Mouse (Mus musculus): ENCODE data around the gene Map3k14. TPM values are rescaled to one million over a fixed set of nuclear protein-coding genes. Genes with fewer than 3 reads are reported as not detected.
A peak's percentile ranks its signal among the peaks of the same experiment; 100 is the strongest.

The Map3k14 gene
- polyA plus RNA-seq, 1 experiment from 2014 or later: 3.3 TPM

GRCm38 (mm10) chr11:103285276-103285675 is 18.0 kb upstream of the Map3k14 start:
- H3K9ac ChIP-seq (ENCODE audit: low read depth, low read length): no peak overlapping the region
- H3K4me3 ChIP-seq (ENCODE audit: low read depth, low read length): no peak overlapping the region
- H3K4me1 ChIP-seq (replicated peaks; ENCODE audit: control insufficient read depth, insufficient read depth, low read length): no peaks in the 10 kb centered on the region
- H3K4me2 ChIP-seq (replicated peaks; ENCODE audit: low read depth, low read length): no peak overlapping the region
- no peaks in the 10 kb centered on the region for H3K27me3 ChIP-seq (ENCODE audit: control insufficient read depth, insufficient read depth, low read length)
- ATAC-seq (ENCODE audit: low FRiP score) (no peak), DNase-seq (ENCODE audit: low spot score) (no peak)
- H3K9me3 ChIP-seq (ENCODE audit: control insufficient read depth, low read length): no peaks in the 10 kb centered on the region
- H3K27ac ChIP-seq (ENCODE audit: low read depth, low read length): no peak overlapping the region
- no peaks in the 10 kb centered on the region for H3K36me3 ChIP-seq (ENCODE audit: control insufficient read depth, insufficient read depth, low read length)
- WGBS: 88% methylated on average over 10 of the region's 10 CpGs

DNA sequence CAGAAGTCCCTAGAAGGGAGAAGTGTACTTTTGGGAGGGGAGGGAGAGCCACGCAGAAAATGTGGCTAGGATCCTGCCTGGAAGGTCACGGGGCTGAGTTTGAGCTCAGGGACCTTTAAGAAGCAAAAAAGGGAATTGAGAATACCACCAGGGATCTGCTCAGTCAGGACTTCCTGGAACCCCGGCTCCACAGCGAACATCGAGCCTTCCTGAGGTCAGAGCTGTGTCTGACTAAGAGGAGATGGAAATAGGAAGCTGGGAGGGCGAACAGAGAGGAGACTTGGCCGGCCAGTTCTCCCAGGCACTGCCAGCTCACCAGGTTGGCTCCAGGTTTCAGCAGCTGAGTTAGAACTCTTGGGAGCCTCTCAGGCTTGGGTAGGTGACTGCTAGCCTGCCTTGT is 14.5 kb upstream of the Map3k14 start:
- H3K9me3 ChIP-seq (ENCODE audit: control insufficient read depth, low read length): no peaks in the 10 kb centered on the region
- H3K36me3 ChIP-seq (ENCODE audit: control insufficient read depth, insufficient read depth, low read length): no peaks in the 10 kb centered on the region
- H3K27ac ChIP-seq (ENCODE audit: low read depth, low read length): no peak overlapping the region
- ATAC-seq (ENCODE audit: low FRiP score) (no peak), DNase-seq (ENCODE audit: low spot score) (no peak)
- no peaks in the 10 kb centered on the region for H3K4me1 ChIP-seq (replicated peaks; ENCODE audit: control insufficient read depth, insufficient read depth, low read length)
- 76% methylated on average over 7 of the region's 7 CpGs for WGBS
- no peak overlapping the region for H3K4me2 ChIP-seq (replicated peaks; ENCODE audit: low read depth, low read length)
- no peak overlapping the region for H3K9ac ChIP-seq (ENCODE audit: low read depth, low read length)
- H3K4me3 ChIP-seq (ENCODE audit: low read depth, low read length): no peak overlapping the region
- no peaks in the 10 kb centered on the region for H3K27me3 ChIP-seq (ENCODE audit: control insufficient read depth, insufficient read depth, low read length)

- Histone ChIP-seq H3K27ac (ENCODE audit: low read depth, low read length) (no peak overlapping the region), H3K4me3 (ENCODE audit: low read depth, low read length) (no peak overlapping the region), H3K4me2 (replicated peaks; ENCODE audit: low read depth, low read length) (no peak overlapping the region), H3K4me1 (replicated peaks; ENCODE audit: control insufficient read depth, insufficient read depth, low read length) (no peaks in the 10 kb centered on the region), H3K9ac (ENCODE audit: low read depth, low read length) (no peak overlapping the region), H3K9me3 (ENCODE audit: control insufficient read depth, low read length) (no peaks in the 10 kb centered on the region), H3K36me3 (ENCODE audit: control insufficient read depth, insufficient read depth, low read length) (no peaks in the 10 kb centered on the region), H3K27me3 (ENCODE audit: control insufficient read depth, insufficient read depth, low read length) (no peaks in the 10 kb centered on the region)
- 90% methylated on average over 8 of the region's 8 CpGs for WGBS
- no peak for DNase-seq (ENCODE audit: low spot score)
- ATAC-seq (ENCODE audit: low FRiP score): no peak
Measured at GRCm38 (mm10) chr11:103276450-103276849, 9.2 kb upstream of the Map3k14 start.

- no peaks in the 10 kb centered on the region for H3K9me3 ChIP-seq (ENCODE audit: control insufficient read depth, low read length)
- H3K9ac ChIP-seq (ENCODE audit: low read depth, low read length): no peak overlapping the region
- H3K4me2 ChIP-seq (replicated peaks; ENCODE audit: low read depth, low read length): no peak overlapping the region
- H3K36me3 ChIP-seq (ENCODE audit: control insufficient read depth, insufficient read depth, low read length): no peaks in the 10 kb centered on the region
- 0 out of 2 replicates have a peak, but pooled peaks cover 1% of the 10 kb centered on the region for H3K4me1 ChIP-seq (replicated peaks; ENCODE audit: control insufficient read depth, insufficient read depth, low read length)
- DNase-seq (ENCODE audit: low spot score): no peak
- no peak for ATAC-seq (ENCODE audit: low FRiP score)
- no peaks in the 10 kb centered on the region for H3K27me3 ChIP-seq (ENCODE audit: control insufficient read depth, insufficient read depth, low read length)
- no peak overlapping the region for H3K4me3 ChIP-seq (ENCODE audit: low read depth, low read length)
- 79% methylated on average over 3 of the region's 3 CpGs for WGBS
- H3K27ac ChIP-seq (ENCODE audit: low read depth, low read length): no peak overlapping the region
Measured at GRCm38 (mm10) chr11:103272888-103273287, 5.6 kb upstream of the Map3k14 start.

GRCm38 (mm10) chr11:103271979-103272378 is 4.7 kb upstream of the Map3k14 start:
- H3K9ac ChIP-seq (ENCODE audit: low read depth, low read length): no peak overlapping the region
- no peak for ATAC-seq (ENCODE audit: low FRiP score)
- no peaks in the 10 kb centered on the region for H3K9me3 ChIP-seq (ENCODE audit: control insufficient read depth, low read length)
- H3K27ac ChIP-seq (ENCODE audit: low read depth, low read length): no peak overlapping the region
- H3K4me2 ChIP-seq (replicated peaks; ENCODE audit: low read depth, low read length): no peak overlapping the region
- no peaks in the 10 kb centered on the region for H3K27me3 ChIP-seq (ENCODE audit: control insufficient read depth, insufficient read depth, low read length)
- peak; percentile 43 for DNase-seq (ENCODE audit: low spot score)
- H3K36me3 ChIP-seq (ENCODE audit: control insufficient read depth, insufficient read depth, low read length): no peaks in the 10 kb centered on the region
- 0 out of 2 replicates have a peak, but pooled peaks cover 2% of the 10 kb centered on the region for H3K4me1 ChIP-seq (replicated peaks; ENCODE audit: control insufficient read depth, insufficient read depth, low read length)
- 76% methylated on average over 6 of the region's 6 CpGs for WGBS
- H3K4me3 ChIP-seq (ENCODE audit: low read depth, low read length): no peak overlapping the region

DNA sequence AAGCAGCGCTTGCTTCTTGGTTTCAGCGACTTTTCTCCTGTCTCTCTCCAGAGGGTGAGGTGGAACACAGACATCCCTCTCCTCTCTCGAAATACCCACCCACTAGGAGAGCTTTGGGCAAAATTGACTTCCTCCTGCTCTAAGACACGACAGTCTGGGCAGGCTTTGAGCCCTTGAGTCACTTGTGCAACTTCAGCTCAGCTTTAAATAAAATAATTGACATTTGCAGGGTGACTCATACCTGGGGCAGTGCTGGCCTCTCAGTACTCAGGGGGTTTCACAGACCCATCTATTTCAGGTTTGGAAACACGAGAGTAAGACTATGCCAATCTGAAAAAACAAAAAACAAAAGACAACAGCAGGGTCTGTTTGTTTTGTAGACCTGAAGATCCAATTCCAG is 2.2 kb upstream of the Map3k14 start:
- H3K27ac ChIP-seq (ENCODE audit: low read depth, low read length): no peak overlapping the region
- H3K9ac ChIP-seq (ENCODE audit: low read depth, low read length): no peak overlapping the region
- 67% methylated on average over 5 of the region's 5 CpGs for WGBS
- ATAC-seq (ENCODE audit: low FRiP score): no peak
- no peaks in the 10 kb centered on the region for H3K9me3 ChIP-seq (ENCODE audit: control insufficient read depth, low read length)
- H3K4me3 ChIP-seq (ENCODE audit: low read depth, low read length): no peak overlapping the region
- no peaks in the 10 kb centered on the region for H3K36me3 ChIP-seq (ENCODE audit: control insufficient read depth, insufficient read depth, low read length)
- no peaks in the 10 kb centered on the region for H3K27me3 ChIP-seq (ENCODE audit: control insufficient read depth, insufficient read depth, low read length)
- H3K4me2 ChIP-seq (replicated peaks; ENCODE audit: low read depth, low read length): no peak overlapping the region
- 0 out of 2 replicates have a peak, but pooled peaks cover 5% of the 10 kb centered on the region for H3K4me1 ChIP-seq (replicated peaks; ENCODE audit: control insufficient read depth, insufficient read depth, low read length)
- DNase-seq (ENCODE audit: low spot score): no peak

DNA sequence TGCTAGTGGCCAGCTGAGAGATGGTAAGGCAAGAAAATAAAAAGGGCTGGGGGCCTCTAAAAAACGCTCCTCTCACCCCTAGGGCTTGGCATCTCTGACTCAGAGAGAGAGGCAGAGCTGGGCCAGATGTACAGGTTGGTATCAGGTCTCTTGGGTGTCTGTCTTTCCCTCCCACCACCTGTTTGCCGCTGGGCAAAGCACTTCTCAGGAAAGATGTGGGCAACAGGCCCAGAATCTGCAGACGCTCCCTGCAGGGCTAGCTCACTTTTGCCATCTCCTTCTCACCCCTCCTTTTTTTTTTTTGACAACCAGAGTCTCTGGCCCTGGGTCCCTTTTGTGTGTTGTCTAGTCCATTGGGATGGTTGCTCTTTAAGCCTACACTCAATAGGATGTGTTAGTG is 1.6 kb upstream of the Map3k14 start:
- Histone ChIP-seq H3K27me3 (ENCODE audit: control insufficient read depth, insufficient read depth, low read length) (no peaks in the 10 kb centered on the region), H3K4me1 (replicated peaks; ENCODE audit: control insufficient read depth, insufficient read depth, low read length) (0 out of 2 replicates have a peak, but pooled peaks cover 5% of the 10 kb centered on the region), H3K4me2 (replicated peaks; ENCODE audit: low read depth, low read length) (no peak overlapping the region), H3K36me3 (ENCODE audit: control insufficient read depth, insufficient read depth, low read length) (no peaks in the 10 kb centered on the region), H3K4me3 (ENCODE audit: low read depth, low read length) (no peak overlapping the region), H3K27ac (ENCODE audit: low read depth, low read length) (no peak overlapping the region), H3K9me3 (ENCODE audit: control insufficient read depth, low read length) (no peaks in the 10 kb centered on the region), H3K9ac (ENCODE audit: low read depth, low read length) (no peak overlapping the region)
- DNase-seq (ENCODE audit: low spot score) (no peak), ATAC-seq (ENCODE audit: low FRiP score) (no peak)
- WGBS: 87% methylated on average over 3 of the region's 3 CpGs

DNA sequence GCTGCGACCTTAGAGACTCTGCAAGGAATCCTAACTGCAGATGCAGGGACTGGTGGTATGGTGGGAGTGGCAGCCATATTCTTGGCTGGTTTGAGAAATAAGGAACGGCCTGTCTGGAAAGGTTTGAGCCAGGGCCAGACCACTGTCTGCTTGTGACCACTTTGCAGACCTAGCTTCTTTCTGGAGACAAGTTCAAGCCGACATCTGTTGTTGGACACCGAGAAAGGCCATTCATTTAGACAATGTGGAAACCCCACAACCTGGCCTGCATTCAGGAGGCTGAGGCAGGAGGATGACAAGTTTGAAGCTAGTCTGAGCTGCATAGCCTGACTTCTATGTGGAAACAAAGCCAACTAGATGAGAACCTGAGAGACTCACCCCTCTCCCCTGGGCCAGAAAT is 1.1 kb upstream of the Map3k14 start:
- peak overlapping the region; percentile 37; the same call in 1 of the 2 replicates for H3K4me3 ChIP-seq (ENCODE audit: low read depth, low read length)
- H3K9ac ChIP-seq (ENCODE audit: low read depth, low read length): peak overlapping the region; percentile 58; the same call in 1 of the 2 replicates
- ATAC-seq (ENCODE audit: low FRiP score): no peak

DNA sequence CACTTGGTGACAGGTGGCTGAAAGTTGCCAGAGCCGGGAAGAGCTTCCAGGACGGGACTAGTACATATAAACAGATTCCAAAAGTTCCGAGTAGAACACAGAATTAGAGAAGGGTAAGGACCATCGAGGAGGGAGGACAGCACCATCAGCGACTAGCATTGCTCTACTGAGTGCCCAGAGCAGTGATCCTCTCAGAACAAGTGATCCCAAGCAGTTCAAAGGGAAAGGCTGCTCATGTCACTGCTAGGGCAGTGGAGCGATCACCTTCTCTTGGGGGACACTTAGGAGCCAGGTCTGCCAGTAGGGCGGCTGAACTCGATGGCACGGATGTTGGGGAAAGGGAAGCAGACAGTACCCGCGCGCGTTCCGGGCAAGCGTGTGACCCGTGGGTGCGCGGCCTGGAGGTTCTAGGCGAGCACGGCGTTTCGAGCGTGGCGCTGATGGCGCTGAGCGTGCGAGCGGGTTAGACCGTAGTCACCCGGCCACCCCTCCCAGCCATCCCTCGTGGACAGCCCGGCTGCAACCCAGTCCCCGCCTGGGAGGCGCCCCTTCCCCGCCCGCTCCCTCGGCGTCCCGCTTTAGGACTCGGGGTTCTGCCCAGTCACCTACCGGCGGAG is 435 bp downstream of the Map3k14 start:
- peak overlapping the region; percentile 55 for H3K9ac ChIP-seq (ENCODE audit: low read depth, low read length)
- ATAC-seq (ENCODE audit: low FRiP score): peak; percentile 20
- H3K27me3 ChIP-seq (ENCODE audit: control insufficient read depth, insufficient read depth, low read length): no peaks in the 10 kb centered on the region
- H3K27ac ChIP-seq (ENCODE audit: low read depth, low read length): peak overlapping the region; percentile 54; the same call in 1 of the 2 replicates
- no peaks in the 10 kb centered on the region for H3K9me3 ChIP-seq (ENCODE audit: control insufficient read depth, low read length)
- H3K36me3 ChIP-seq (ENCODE audit: control insufficient read depth, insufficient read depth, low read length): no peaks in the 10 kb centered on the region
- 1% methylated on average over 41 of the region's 42 CpGs for WGBS
- peak overlapping the region; percentile 51 for H3K4me2 ChIP-seq (replicated peaks; ENCODE audit: low read depth, low read length)
- H3K4me1 ChIP-seq (replicated peaks; ENCODE audit: control insufficient read depth, insufficient read depth, low read length): peaks cover 10% of the 10 kb centered on the region; the same call in 1 of the 2 replicates
- H3K4me3 ChIP-seq (ENCODE audit: low read depth, low read length): peak overlapping the region; percentile 47
- no peak for DNase-seq (ENCODE audit: low spot score)

More for the DNA sequence above, 1.1 kb upstream of the Map3k14 start:
- WGBS: 80% methylated on average over 4 of the region's 4 CpGs
- no peaks in the 10 kb centered on the region for H3K36me3 ChIP-seq (ENCODE audit: control insufficient read depth, insufficient read depth, low read length)
- H3K27me3 ChIP-seq (ENCODE audit: control insufficient read depth, insufficient read depth, low read length): no peaks in the 10 kb centered on the region
- peak overlapping the region; percentile 93 for H3K27ac ChIP-seq (ENCODE audit: low read depth, low read length)
- no peak for DNase-seq (ENCODE audit: low spot score)
- H3K4me1 ChIP-seq (replicated peaks; ENCODE audit: control insufficient read depth, insufficient read depth, low read length): peaks cover 8% of the 10 kb centered on the region; the same call in 1 of the 2 replicates
- no peaks in the 10 kb centered on the region for H3K9me3 ChIP-seq (ENCODE audit: control insufficient read depth, low read length)
- H3K4me2 ChIP-seq (replicated peaks; ENCODE audit: low read depth, low read length): peak overlapping the region; percentile 63; the same call in 1 of the 2 replicates

Measured in hindbrain, embryonic 11.5 days (tissue).